Mouse (Mus musculus) testis, postnatal 10 days (tissue): ENCODE measurements around the gene Lrtm2.

Experiments used
- DNase-seq: peaks from one replicate; pipeline ENCODE4 v3.0.0; 2021; ENCODE audit warnings: low spot score

The Lrtm2 gene

DNA sequence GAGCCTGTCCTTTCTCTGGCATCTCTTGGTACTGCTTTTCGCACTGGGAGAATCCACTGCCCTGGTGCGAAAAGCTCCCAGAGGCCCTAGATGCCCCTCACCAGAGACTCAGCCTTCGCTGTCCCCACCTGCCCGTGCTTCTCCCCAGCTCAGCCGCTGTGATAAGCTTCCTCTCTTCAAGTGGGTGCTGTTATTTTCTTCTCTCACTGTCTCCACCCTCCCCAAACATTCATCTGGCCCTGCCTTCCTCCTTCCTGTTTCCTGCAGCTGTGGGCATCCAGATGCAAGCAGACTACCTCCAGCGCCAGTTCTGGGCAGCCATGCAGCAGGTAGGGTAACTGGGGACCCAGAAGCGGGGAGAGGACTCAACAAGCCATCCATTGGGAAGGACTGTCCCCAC lies 5.6 kb upstream of the Lrtm2 start:
- DNase-seq = no peak

DNA sequence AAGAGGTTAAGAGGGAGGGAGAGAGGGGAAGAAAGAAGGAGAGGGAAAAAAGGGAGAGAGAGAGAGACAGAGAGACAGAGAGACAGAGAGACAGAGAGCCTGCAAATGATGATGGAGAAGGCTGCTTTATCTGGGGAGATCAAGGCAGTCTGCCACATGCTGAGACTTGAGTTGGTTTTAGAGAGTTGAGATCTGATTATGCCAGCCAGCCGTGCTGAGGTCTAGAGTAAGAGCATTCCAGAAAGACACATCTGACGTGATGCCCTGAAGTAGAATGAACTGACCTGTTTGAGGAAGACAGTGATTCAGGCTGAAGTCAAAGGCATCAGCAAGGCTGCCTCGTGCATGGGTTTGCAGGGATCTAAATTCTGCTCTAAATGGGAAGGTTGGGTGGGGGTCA lies 3.3 kb upstream of the Lrtm2 start:
- no peak for DNase-seq

DNA sequence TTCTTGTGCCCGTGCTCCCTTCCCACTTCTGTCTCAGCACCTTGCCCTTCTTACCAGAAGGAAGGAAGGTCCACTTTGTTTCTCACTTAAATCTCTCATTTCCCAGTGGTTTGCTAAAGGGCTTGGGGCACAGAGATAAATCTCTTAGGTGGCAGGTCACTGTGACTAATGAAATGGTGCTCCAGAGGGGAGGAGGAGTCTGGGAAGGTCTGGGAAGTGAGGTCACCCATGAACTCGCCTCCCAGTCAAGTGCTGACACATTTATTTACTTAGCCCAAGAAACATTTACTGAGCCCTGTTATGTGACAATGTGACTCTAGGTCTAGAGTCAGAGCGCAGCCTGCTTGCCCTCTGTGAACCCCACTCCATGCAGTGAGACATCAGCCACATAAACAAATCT lies 2.6 kb upstream of the Lrtm2 start:
- no peak for DNase-seq

DNA sequence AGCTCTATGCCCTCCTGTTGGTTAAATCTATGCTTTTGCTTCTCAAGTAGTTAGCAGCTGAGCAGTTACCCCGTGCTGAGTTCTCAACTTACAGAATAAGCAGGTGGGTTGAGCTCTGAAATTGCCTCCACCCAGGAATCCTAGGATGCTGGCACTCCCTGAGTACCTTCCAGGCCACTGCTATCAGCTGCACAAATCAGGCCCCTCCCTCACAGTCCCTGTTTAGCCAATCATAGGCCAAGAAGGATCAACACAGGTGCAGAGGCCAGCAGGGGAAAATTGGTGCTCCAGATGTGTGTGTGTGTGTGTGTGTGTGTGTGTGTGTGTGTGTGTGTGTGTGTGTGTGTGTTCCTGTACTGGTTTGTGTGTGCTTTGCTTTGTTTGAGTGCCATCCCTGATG lies 1.5 kb upstream of the Lrtm2 start:
- DNase-seq = no peak

DNA sequence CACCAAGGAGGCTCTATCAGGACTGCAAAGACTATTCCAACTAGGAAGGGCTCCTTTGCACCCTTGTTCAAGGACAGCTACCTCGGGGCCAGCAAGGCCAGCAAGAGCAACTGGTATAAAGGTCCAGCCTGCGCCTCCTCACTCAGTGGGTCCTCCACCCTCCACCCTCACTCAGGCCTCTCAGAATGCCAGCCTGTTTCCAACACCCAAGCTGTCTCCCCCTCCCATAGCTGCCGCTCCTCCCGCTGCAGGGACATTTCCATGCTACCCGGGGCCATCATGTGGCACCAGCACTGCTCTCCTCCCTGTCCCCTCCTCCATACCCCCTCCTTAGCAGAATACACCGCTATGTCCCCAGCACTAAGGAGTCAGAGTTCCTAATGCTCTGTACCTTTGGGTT lies 630 bp downstream of the Lrtm2 start:
- DNase-seq = no peak

DNA sequence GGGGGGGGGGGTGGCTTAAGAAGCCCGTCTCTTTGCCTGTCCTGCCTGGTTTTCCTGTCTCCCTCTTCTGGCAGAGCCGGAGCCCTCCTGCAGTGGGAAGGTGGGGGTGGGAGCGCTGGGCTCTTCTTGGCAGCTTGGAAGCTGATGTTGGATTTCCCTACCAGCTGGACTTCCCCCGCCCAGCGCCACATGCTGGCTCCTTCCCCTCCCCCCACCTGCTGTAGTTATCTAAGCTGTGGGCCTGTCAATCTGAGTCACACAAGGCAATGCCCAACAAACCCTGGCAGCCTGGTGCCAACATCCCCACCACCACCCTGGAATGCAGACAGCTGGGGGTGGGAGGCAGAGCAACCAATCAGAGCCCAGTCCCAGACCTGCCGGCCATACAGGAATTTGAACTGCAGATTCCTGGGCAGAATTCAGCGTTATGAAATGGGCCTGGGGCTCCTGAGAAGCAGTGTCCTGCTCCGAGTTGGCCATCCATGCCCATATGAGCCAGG lies 1.3 kb downstream of the Lrtm2 start:
- no peak for DNase-seq

DNA sequence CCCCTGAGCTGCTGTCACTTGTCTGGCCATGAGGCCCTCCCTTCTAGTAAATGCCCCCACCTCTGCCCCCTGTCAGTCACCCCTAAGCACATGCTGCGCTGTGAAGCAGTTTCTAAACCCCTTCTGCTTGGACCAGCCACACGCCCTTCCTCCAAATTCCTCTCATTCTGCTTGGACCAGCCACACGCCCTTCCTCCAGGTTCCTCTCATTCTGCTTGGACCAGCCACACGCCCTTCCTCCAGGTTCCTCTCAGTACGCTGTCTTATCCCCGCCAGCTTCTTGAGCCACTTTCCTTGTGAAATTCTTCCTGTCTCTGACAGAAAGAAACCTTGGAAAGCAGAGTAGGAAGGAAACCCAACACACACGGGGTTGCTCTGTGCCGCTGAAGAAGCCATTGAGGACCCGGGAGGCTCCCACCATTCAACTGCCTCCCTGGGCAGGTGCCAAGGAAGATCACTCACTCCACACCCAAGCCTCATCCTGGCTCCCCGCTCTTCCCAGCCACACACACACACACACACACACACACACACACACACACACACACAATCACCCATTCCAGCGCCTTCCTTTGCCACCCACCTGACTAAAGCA lies 1.9 kb downstream of the Lrtm2 start:
- no peak for DNase-seq

DNA sequence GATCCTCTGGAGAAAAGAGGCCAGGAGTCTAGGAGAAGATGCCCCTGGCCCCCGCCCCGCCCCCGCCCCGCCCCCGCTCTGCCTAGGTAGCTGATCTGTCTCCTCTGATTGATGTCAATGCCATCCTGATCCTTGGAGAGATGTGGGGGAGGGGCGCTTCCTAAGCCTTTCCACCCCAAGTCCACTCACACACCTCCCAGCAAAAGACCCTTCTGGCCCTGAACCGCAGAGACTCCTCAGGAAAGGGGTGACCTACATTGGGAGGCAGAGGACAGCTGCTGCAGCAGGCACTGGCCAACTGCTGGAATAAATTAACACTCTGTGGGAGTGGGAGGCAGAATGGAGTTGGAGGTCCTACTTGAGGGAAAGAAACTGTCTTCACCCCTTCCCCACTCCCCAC lies 4.0 kb downstream of the Lrtm2 start:
- no peak for DNase-seq

DNA sequence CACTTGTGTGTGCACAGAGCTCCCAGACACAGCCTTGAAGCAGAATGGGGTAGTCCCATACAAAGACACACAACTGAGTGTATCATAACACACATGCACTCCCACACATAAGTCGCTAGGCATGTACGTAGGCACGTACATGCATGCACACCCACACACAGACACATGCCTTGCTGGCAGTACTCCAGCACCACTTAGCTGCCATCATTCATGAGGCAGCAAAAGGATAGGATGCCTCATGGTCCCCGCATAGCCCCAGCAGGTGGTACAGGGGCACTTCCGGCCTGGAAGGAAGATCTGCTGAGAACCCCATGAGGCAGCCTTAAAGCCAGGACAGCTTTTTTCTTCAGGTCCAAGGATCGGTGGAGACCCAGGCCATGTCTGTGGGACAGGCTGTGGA lies 4.6 kb downstream of the Lrtm2 start:
- DNase-seq = no peak

DNA sequence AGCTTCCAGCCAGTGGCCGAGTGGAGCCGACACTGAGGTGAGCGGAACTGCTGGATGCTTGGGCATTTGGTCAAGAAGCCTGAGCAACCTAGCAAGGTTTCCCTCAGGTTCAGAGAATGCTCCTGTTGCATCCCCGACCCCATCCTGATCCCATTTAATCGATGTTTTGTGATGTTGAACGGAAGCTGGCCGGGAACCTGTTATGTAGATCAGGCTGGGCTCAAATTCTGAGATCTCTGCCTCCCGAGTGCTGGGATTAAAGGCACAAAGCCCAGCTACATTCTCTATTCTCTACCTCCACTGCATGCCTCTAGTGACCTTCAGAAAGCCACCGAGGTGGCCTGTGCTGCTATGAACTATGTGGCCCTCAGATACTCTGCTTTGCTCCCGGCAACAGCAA lies 5.8 kb downstream of the Lrtm2 start:
- no peak for DNase-seq

DNA sequence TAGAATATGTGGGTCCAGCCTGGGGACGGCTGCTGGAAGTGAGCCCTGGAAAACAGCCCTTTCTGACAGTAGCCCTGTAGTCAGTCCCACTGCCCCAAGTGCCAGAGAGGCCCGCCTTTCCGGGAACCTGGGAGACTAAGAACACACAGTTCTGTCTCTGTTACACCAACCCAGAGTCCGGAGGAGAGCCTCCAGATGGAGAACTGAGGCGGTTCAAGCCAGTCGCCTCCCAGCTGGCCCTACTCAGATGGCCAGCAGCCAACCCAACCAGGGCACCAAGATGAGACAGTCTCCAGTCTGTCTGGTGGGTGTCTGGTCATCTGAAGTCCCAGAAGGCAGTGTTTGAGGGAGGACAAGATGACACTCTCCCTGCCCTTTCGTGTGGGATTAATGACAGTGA lies 8.8 kb downstream of the Lrtm2 start:
- no peak for DNase-seq

DNA sequence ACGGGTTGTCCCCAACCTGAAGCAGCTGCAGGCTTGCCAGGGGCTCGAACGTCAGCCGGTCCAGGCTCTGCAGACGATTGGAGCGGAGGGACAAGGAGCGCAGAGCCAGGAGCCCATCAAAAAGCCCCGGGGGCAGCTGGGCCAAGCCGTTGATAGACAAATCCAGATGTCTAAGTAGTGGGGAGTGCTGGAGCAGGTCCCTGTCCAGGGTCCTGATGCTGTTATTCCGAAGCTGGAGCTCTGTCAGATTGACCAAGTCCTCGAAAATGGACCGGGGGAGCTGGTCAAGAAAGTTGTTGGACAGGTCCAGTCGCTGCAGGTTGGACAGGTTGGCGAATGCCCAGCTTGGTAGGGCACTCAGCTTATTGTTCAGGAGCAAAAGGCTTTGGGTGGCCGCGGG lies 10.1 kb downstream of the Lrtm2 start:
- peak; percentile 70 for DNase-seq

DNA sequence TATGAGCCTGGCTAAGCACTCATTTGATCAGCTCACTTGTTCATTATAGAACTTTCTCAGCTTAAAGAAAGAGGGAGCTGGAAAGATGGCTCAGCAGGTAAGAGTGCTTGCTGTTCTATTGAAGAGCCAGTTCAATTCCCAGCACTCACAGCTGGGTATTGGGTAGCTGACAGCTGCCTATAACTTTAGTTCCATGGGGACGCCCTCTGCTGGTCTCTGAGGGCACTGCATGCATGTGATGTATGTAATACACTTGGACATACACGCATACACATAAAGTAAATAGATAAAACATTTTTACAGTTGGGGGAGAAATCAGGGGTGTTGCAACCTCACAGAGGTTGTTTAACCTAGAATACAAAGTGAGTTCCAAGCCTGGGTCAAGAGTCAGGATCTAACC lies 11.2 kb downstream of the Lrtm2 start:
- no peak for DNase-seq

DNA sequence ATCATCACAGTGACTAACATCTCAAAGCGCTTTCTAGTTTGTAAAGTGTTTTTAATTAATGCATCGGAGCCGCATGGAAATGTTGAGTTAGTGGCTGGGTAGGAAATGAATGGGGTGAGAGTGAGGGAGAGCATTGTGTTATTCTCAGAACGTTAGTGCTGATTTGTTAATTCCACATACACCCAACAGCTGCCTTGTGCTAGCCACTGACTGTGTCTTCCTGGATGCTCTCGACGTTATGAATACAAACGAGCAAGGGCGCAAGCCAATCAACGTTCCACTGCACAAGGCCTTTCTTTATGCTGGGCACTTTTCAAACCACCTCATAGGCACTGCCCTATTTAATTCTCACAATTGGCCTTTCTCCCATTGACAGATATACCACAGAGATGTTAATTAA lies 11.8 kb downstream of the Lrtm2 start:
- DNase-seq = no peak

DNA sequence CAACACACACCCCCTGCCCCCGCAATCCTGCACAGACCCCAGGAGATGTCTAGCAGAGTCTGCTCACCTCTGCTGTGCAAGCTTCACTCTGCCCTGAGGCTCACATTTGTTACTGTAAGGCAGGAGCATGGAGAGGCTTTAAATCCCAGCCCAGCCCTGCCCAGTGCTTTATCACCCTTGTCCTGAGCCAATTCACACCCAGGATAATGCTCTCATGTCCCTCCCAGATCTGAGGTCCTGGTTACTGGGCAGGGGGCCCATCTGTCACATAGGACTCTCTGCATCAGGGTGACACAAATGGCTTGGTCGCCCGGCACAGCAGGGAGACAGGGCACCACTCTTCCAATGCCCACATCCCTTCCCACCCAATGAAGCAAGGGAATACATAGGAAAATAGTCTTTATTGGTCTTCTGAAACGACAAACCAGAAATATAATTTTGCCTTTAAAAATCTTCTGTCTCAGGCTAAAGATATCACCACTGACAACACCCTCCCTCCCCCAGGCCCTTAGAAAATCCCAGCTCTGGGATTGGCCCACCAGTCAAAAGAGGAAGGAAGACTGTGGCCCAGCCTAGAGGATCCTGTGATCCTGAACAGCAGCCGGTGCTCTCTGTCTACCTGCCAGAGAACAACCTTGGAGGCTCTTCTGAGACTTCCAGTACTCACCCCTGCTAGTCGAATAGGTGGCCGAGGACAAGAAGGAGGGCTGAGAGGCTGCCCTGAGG lies 15.7 kb downstream of the Lrtm2 start:
- DNase-seq = no peak

DNA sequence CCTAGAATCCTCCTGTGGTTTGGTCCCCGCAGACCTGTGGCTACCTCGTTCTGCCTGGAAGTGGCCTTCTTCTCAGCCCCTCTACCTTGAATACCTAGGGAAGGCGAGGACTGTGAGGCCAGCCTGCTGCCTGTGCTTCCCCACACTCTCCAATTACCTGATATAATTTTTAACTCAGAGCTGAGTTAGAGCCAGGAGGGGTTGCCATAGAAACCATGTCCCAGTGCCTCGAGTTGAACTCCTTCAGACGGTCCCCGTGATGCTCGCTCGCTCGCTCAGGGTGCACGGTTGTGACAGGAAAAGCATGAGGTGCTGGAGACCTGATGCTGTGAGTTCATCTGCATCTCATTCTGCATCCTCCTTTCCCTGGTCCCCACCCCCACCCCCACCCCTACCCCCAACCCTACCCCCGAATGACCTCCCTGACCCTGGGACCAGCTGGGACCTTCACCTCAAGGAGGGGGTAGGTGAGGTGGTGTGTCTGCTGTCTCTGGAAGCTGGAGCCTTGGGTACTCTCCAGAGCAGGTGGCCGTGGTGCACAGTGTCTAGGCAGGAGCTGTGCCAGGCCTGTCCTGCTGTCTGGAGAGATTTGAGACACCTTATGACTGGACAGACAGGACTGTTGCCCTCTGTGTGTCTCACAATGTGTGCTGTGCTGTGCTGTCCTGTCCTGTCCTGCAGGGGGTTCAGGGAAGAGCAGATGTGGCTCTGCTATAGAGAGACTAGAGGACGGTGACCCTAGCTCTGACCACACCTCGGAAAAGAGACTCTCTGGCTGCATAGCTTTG lies 16.8 kb downstream of the Lrtm2 start:
- DNase-seq = no peak

DNA sequence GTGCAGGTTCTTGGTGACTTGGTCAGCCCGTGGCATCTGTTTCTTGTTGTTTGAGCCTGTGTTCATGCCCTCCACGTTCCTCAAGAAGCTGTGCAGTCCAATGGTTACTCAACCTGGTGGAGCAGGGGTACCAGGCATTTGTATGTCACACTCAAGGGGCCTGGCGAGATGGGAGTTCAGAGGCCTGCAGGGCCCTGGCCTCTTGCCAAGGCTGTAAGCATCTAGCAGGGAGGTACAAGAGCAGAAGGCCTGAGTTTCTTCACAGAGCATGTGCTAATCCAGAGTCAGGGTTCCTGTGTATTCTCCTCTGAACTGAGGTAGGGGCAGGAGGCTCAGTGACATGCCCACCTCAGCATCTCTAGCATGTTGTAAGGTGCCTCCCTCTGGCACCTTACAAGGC lies 17.5 kb downstream of the Lrtm2 start:
- DNase-seq = no peak

DNA sequence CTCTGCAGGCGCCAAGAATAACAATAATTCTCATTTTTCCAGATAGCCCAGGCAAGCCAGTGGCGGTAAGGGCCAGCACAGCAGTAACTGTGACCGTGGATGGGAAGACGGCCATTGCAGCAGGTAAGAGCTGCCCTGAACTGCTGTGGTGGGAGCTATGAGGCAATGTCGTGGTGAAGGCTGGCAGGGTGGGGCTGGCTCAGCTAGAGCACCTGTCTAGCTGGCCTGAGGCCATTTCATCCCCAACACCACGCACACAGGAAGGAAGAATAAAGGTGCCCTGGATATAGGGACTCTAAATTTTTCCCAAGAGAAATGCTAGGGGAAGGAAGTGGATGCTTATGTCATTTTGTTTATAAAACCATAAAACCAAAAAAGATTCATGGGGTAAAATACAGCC lies 18.2 kb downstream of the Lrtm2 start:
- DNase-seq = no peak

DNA sequence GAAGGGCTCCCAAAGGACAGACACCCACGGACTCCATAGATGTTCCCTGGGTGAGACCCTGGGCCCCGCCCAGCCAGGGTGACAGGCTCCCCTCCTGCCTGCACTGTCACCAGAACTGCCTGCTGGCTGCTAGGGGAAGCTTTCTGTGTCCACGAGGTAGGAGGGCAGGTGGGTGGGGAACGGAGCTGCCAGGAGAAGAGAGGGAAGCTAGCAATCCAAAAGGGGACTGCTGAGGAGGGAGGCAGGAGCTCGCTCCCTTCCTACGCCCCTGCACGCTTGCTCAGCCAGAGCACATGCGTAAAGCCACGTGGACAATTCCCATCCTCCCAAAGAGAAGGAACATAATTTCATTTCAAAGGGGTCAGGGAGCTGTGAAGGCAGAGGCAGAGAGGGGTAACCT lies 20.4 kb downstream of the Lrtm2 start:
- no peak for DNase-seq

DNA sequence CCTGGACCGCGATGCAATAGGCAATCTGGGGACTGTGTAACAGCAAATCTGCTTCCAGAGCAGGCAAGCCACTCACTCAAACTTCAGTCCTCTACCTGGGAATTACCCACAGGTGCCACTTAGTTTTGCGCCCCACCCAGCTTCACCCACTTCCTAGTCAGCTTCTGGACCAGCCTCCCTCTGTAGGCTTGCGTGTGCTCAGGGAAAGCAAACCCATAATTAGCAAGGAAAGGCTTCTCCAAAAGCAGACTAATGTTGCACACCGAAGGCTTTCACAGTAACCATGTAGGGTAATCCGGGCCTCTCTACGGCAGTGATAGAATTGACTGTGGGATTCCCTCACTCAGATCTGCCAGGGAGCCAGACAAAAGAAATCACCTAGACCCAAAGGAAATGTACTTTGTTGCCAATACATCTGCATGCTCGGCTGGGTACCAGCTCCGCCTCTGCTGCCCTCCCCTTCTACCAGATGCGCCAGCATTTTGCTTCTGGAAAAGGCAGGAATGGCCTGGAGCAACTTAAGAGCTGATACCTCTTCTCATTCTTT lies 22.6 kb downstream of the Lrtm2 start:
- DNase-seq = no peak

DNA sequence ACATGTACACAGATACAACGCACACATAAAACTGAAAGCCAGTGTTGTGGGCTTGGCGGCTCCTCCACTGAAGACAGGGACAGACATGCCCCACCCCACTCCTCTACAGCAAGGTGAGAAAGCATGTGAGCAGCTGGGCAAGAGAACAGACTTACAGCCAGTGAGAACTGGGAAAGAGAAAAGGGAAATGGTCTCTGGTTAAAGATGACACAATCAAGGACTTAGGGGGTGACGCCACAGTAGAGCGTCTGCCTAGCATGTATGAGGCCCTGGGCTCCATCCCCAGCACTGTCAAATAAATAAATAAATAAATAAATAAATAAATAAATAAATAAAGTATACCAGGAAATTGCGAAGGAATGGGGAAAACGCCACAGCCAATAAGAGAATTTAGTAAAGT lies 27.2 kb downstream of the Lrtm2 start:
- no peak for DNase-seq

DNA sequence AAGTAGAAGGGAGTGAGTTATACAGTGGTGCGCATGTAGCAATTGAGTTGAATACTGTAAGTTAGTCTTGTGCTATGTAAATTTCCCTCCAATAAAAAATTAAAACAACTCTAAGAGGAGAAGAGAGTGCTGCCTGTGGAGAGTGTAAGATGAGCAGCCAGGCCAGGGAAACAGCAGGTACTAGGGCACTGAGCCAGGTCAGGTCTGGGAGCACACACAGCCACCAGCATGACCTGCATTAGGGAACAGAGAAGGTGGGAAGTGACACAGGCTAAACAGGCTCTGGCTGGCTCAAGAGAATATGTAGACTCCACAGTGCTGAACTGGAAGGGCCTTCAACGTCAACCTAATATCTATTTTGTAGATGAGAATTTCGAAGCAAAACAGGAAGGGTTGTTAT lies 29.3 kb downstream of the Lrtm2 start:
- DNase-seq = no peak

DNA sequence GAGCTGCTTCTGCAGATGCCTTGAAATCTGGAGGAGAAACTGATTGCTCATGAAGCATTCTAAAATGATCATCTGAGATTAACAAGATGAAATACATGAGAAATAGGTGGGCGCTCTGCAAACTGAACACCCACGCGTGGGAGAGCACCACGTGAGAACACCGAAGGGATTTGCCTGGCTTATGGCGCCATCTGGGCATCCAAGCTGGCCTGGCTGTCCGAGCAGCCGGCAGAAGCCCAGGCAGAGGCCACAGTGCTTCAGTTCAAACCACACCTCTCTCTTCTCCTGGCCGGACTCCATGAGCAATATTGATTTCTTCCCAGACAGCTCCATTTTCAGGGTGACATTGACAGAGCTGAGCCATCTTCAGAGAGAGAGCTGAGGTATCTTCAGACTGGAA lies 49.8 kb downstream of the Lrtm2 start:
- no peak for DNase-seq
